Mouse (Mus musculus) large intestine, adult 2 months (tissue): Measurements from ENCODE around the gene Cab39l. TPM values are rescaled to one million over a fixed set of nuclear protein-coding genes. Genes with fewer than 3 reads are reported as not detected.

ENCODE experiments used
- DNase-seq: peaks from one replicate; pipeline ENCODE4 v3.0.0-alpha.2; 2012; ENCODE audit warnings: low read depth, low spot score
- WGBS: fragments of 180-500 bp; shearing (Covaris S2); methylation state at CpG from one replicate; pipeline ENCODE4 v1.1.7; 2018; 5-methylcytosine and 5-hydroxymethylcytosine counted together
- polyA plus RNA-seq: library from polyadenylated mRNA; depleted of rRNA; stranded (reverse); fragments of >200 nt; gene quantifications from 2 replicates; pipeline ENCODE4 v1.2.3, GENCODE M21; 2012; rRNA removed

The Cab39l gene
- polyA plus RNA-seq, 1 experiment: 8.6 TPM

DNA sequence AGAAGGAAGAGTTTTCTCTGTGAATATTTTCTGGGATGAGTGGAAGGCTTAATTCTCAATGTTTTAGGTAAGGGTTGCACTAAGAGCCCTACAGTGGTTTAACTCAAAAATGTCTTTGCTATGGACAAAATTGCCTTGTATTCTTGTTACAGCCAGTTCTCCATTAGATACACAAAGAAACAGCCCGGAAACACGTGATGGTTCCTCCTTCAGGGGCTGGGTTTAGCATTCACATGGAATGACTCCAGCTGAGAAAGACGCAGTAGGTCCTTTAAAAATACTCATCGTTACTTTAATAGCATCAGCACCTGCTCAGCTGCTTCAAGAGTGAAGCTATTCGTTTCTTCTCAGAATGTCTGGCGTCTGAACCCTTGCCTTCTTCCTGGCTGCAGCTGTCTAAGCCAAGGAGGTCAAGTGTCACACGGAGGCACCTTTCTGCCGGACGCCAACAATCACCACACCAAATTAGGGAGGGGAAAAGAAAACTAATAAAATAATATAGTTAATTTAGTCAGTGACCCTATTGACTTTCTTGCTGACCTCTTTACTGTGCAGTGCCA lies 183.6 kb downstream of the Cab39l start:
- 30% methylated on average over 9 of the region's 9 CpGs for WGBS
- DNase-seq: no peak

DNA sequence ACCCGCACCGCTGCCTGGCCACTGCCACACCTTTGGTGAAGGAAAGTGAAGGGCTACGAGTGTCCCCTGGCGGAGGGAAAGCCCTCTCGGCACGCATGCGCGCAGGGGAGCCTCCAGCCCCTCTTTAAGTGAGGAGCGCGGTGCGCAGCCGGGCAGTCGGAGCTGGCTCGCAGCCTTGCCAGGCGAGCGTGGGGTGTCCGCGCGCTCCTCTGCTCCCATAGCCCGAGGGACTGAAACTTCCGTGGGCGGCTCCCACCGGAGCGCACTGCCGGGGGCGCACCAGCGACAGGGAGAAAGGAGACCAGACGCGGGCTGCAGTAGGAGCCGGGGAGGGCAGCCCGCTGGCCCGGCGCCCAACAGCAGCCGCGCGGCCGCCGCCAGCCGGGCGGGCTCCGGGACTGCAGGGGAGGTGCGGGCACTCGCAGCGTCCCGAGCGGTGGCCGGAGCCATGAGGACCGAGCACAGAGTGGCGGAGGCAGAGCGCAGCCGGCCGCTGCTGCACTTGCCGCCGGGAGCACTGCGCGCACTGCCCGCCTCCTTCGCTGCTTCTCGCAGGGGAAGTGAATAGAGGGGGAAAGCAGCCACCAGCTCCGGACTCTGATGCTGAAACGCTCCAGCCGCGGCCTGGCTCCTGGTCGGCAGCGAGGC lies 184.5 kb downstream of the Cab39l start, which contains the start of gene Shisa2:
Gene Shisa2 (plus strand): TSS at position 151 of the 648 bp plus-strand sequence.
- WGBS: under 1% methylated on average over 65 of the region's 65 CpGs

DNA sequence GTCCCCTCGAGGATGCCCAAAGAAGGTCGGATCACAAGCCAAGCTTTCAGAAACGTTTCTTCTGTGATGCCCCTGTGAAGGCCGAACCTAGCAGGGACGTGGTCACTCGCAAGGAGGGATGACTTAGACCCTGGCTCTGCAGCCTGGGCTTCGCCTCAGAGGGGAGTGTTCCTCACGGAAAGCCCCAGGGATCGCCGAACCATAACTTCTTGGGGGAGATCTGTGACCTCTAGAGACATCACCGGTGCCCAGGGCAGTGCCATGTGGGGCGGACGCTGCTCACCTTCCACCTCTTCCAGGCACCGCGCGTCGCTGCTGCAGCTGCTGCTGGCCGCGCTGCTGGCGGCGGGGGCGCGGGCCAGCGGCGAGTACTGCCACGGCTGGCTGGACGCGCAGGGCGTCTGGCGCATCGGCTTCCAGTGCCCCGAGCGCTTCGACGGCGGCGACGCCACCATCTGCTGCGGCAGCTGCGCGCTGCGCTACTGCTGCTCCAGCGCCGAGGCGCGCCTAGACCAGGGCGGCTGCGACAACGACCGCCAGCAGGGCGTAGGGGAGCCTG lies 185.1 kb downstream of the Cab39l start:
- DNase-seq: no peak
- WGBS: under 1% methylated on average over 51 of the region's 51 CpGs

More for the DNA sequence above, 184.5 kb downstream of the Cab39l start, which contains the start of gene Shisa2:
- DNase-seq: peak; percentile 67

DNA sequence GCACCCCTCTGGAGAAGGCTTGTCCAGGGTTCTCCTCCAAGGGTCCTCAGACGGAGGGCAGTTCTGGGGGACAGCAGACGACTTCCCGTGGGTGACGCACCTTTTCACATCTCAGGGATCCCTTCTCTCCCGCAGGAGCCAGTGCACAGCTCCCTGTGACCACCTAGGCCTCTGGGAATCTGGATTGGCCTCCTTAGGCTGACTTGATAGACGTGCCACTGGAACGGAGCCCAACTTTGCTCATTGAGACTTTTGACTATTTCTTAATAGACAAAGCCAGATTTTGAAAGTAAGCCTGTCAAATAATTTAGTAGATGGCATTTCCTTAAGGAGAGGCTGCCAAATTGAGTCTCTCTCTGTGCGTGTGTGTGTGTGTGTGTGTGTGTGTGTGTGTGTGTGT lies 185.9 kb downstream of the Cab39l start:
- 20% methylated on average over 8 of the region's 8 CpGs for WGBS
- no peak for DNase-seq

DNA sequence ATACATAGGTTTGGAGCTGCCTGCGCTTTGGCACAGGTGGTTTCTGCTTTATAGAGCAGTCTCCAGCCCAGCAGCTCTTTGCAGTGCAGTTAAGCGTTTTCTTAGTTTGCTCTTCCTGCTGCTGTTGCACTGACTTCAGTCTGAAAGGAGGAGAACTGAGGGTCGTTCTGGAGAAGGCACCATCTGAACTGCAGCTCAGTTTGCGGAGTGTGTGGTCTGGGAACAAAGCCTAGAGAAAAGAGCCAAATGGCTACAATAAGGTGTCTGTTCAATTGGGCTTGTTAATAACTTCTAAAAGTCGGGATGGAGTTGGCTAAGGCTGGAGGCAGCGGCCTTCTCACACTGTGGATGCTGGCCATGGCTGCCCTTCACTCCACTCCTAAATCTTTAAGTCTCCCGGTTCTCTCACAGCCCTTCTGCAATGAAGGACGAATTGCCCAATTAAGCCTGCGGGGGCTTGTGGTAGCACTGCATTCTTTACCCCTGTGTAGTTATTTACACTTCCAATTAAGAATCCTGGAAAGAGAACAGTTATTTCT lies 186.4 kb downstream of the Cab39l start:
- 22% methylated on average over 9 of the region's 9 CpGs for WGBS
- DNase-seq: no peak

DNA sequence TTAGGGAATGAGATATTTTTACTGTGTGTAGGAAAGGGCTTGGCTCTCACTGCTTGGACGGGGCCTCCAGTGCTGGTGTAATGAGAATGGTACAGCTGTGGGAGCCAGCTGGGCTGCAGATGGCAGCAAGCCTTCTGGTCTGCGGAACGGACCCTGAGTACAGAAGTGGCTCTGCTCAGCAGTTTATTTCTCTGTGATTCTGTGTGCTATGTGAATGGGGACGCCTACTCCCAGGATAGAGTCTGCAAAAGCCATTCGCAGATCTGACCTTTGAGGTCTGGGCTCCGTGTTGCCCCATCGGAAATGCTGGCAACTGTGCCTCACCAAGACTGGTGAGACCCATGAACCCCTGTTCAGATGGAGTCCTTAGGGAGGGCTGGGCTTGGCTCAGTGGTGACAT lies 187.1 kb downstream of the Cab39l start:
- no peak for DNase-seq
- 15% methylated on average over 7 of the region's 7 CpGs for WGBS

DNA sequence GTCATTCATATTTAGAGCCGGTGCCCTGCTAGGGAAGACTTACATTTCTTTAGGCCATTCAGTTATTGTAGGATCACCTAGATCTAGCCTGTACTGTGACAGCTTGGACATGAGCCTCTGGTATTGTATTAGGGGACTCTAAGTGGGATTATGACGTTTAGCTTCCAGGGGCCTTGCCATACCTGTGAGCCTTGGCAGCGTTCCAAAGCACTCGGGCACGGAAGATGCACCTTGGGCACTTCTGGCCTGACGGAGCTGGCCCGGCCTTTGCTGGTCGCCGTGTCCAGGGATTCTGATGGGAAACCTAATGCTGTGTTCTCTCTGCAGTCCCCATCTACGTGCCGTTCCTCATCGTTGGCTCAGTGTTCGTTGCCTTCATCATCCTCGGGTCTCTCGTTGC lies 188.5 kb downstream of the Cab39l start:
- DNase-seq: no peak
- 73% methylated on average over 15 of the region's 15 CpGs for WGBS

DNA sequence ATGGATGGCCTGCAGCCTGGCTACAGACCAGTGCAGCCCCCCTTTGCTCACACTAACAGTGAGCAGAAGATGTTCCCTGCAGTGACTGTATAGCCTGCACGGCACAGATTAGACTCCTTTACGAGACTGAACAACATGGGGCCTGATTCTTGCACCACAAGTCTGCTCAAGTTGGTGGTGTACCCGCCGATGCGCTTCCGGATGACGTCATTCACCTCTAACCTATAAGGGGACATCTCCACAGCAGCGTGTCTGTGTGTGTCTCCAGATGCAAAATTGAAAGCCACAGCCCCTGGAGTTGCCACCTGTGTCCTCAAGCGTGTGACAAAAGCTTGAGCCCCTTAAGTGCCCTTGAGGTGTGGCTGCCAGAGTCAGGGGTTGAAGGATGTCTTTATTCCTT lies 189.3 kb downstream of the Cab39l start:
- 92% methylated on average over 9 of the region's 9 CpGs for WGBS
- no peak for DNase-seq

DNA sequence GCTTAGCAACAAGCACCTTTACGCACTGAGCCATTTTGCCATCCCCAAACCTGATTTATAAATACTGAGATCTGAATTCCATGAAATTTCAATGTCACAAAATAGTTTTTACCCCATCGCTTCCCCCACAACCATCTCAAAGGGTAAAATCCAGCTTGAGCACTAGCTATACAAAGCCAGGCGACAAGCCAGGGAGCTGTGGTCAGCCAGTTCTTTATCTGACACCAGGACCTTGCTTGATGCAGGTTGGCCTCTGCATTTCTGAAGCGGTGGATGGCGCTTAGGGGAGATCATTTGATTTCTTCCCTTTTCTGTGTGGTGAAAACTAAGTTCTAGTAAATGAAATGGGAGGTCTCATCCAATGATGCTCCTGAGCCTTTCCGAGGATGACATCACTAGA lies 191.3 kb downstream of the Cab39l start:
- 95% methylated on average over 6 of the region's 6 CpGs for WGBS
- no peak for DNase-seq

DNA sequence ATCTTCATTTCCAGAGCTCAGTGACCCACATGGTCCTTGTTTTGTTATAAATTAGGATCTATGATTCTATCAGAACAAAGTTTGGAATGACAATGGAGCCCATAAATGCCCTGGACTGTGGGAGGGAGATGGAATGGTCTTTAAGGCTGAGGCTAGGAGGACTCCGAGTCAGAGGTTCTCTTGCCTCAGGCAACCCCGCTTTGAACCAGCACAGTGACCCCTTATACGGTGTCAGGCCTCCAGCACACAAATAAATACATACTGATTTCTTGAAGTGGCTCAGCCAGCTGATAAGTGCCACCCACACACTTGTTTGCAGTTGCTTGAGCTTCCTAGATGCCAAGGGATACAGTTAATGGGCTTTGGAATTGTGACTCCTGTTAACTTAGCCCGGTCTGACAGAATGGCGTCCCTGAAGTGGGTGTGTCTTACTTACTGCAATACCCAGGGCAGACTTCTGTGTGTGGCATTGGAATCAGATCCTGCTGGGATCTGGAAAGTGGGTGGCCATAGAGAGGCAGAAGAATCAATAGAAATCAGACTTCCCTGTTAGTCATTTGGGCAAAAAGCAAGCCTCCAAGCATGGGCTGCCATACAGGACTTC lies 192.6 kb downstream of the Cab39l start:
- 67% methylated on average over 5 of the region's 5 CpGs for WGBS
- DNase-seq: no peak

DNA sequence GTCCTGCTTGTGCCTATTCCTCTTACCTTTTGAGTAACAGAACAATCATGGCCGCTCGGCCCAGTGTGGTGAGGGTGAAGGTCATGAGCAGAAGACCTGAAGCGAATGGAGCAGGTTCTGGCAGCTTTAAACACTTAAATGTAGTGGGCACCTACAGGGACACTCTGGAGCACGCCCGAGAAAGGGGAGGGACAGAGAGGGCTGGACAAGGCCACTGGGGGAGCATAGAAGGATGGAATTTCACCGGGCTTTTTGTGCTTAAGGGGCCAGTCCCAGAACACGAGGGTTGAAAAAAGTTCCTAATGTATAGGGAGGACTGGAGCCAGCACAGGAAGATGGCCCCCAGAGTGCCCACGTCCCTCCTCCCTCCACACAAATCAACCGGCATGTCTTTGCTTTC lies 193.2 kb downstream of the Cab39l start:
- WGBS: 79% methylated on average over 9 of the region's 9 CpGs
- DNase-seq: no peak

Other genes with a start within 250 kb of the Cab39l start
- 13.9 and 24.3 TPM in 2 replicates for gene Rcbtb1, start 239.8 kb upstream of the Cab39l start, polyA plus RNA-seq
- not detected in 2 replicates for gene Gm6904, start 180.8 kb upstream of the Cab39l start, polyA plus RNA-seq
- 0.48 and 0.92 TPM in 2 replicates for gene Phf11a, start 143.4 kb upstream of the Cab39l start, polyA plus RNA-seq
- 1.4 and 1.5 TPM in 2 replicates for gene Phf11b, start 99.6 kb upstream of the Cab39l start, polyA plus RNA-seq
- gene Phf11d, start 75.5 kb upstream of the Cab39l start, polyA plus RNA-seq: 3.0 and 4.3 TPM in 2 replicates
- 0.52 and 0.86 TPM in 2 replicates for gene Phf11c, start 45.6 kb upstream of the Cab39l start, polyA plus RNA-seq
- 2.5 and 4.1 TPM in 2 replicates for gene Setdb2, start 88 bp upstream of the Cab39l start, polyA plus RNA-seq
- 3.9 and 4.2 TPM in 2 replicates for gene Cdadc1, start 157.0 kb downstream of the Cab39l start, polyA plus RNA-seq
- 6.4 and 8.4 TPM in 2 replicates for gene Shisa2, start 184.3 kb downstream of the Cab39l start, polyA plus RNA-seq